Mouse (Mus musculus) ZHBTc4 (cell line): Measurements from ENCODE around the gene Gp5.
"Not testable (repeated sequence)": the region's sequence is repeated elsewhere in the genome, so short reads cannot be mapped to it uniquely, and the experiment has no call there.

Experiments
- DNase-seq: peaks from one replicate; pipeline ENCODE4 v3.0.0-alpha.2; 2011; ENCODE audit warnings: low read depth, low spot score

Gene Gp5

GRCm38 (mm10) chr16:30310647-30311046, at the start of gene Gp5:
Gene Gp5, minus strand, starts transcription at chr16:30310779.
- no peak for DNase-seq

GRCm38 (mm10) chr16:30353489-30353888, 42.9 kb upstream of the Gp5 start:
- not testable (repeated sequence) for DNase-seq

- peak; percentile 60 for DNase-seq
Observed at GRCm38 (mm10) chr16:30314236-30314635, 3.7 kb upstream of the Gp5 start.

GRCm38 (mm10) chr16:30310171-30310515, 436 bp downstream of the Gp5 start:
- DNase-seq = no peak

GRCm38 (mm10) chr16:30309395-30310170, 996 bp downstream of the Gp5 start:
- DNase-seq = peak; percentile 61

- peak; percentile 89 for DNase-seq
Observed at GRCm38 (mm10) chr16:30308616-30309394, 1.8 kb downstream of the Gp5 start.

- no peak for DNase-seq
Observed at GRCm38 (mm10) chr16:30307961-30308615, 2.5 kb downstream of the Gp5 start.

GRCm38 (mm10) chr16:30307306-30307705, 3.3 kb downstream of the Gp5 start:
- DNase-seq = no peak

- no peak for DNase-seq
Observed at GRCm38 (mm10) chr16:30306102-30306501, 4.5 kb downstream of the Gp5 start.

GRCm38 (mm10) chr16:30304236-30304635, 6.3 kb downstream of the Gp5 start:
- DNase-seq = no peak

GRCm38 (mm10) chr16:30303411-30303810, 7.2 kb downstream of the Gp5 start:
- DNase-seq = no peak

GRCm38 (mm10) chr16:30302686-30303085, 7.9 kb downstream of the Gp5 start:
- no peak for DNase-seq

- DNase-seq = peak; percentile 43
Observed at GRCm38 (mm10) chr16:30299711-30300277, 10.8 kb downstream of the Gp5 start.

GRCm38 (mm10) chr16:30297450-30297849, 13.1 kb downstream of the Gp5 start:
- DNase-seq = no peak

GRCm38 (mm10) chr16:30296601-30297275, 13.8 kb downstream of the Gp5 start:
- DNase-seq = no peak

GRCm38 (mm10) chr16:30295106-30295505, 15.5 kb downstream of the Gp5 start:
- no peak for DNase-seq

GRCm38 (mm10) chr16:30290436-30290835, 20.1 kb downstream of the Gp5 start:
- no peak for DNase-seq

GRCm38 (mm10) chr16:30285701-30286100, 24.9 kb downstream of the Gp5 start:
- peak; percentile 94 for DNase-seq

GRCm38 (mm10) chr16:30283743-30284337, 26.7 kb downstream of the Gp5 start:
- peak; percentile 85 for DNase-seq

GRCm38 (mm10) chr16:30282844-30283495, 27.6 kb downstream of the Gp5 start, which contains the start of gene Lrrc15:
Gene Lrrc15, minus strand, starts transcription at chr16:30283256.
- peak; percentile 79 for DNase-seq
